Mouse (Mus musculus) C2C12 (cell line): ENCODE measurements around the gene Zbtb9. TPM values are rescaled to one million over a fixed set of nuclear protein-coding genes. Genes with fewer than 3 reads are reported as not detected.
A peak's percentile ranks its signal among the peaks of the same experiment; 100 is the strongest.
"Not testable (repeated sequence)": the region's sequence is repeated elsewhere in the genome, so short reads cannot be mapped to it uniquely, and the experiment has no call there.

Experiments
- H3K27me3 ChIP-seq: one replicate; pipeline ENCODE4 v1.6.1; 2011; ENCODE audit not compliant: control insufficient read depth, insufficient read depth, insufficient read length
- H3K36me3 ChIP-seq: one replicate; pipeline ENCODE4 v1.6.1; 2011; ENCODE audit not compliant: control insufficient read depth, insufficient read depth
- H3K4me3 ChIP-seq: one replicate; pipeline ENCODE4 v1.5.1; 2011; ENCODE audit warnings: mild to moderate bottlenecking, control low read depth; ENCODE audit not compliant: poor library complexity, insufficient read depth, severe bottlenecking
- H3K79me2 ChIP-seq: one replicate; pipeline ENCODE4 v1.6.1; 2011; ENCODE audit not compliant: control insufficient read depth, insufficient read depth
- H3K79me3 ChIP-seq: one replicate; pipeline ENCODE4 v1.6.1; 2011; ENCODE audit warnings: low read depth, control low read depth
- H3ac ChIP-seq: one replicate; pipeline ENCODE3; 2011; ENCODE audit warnings: low read depth; ENCODE audit not compliant: control insufficient read depth, insufficient read length
- CEBPB ChIP-seq: IDR thresholded peaks from one replicate; pipeline ENCODE4 v1.6.1; 2011; ENCODE audit warnings: low read depth, mild to moderate bottlenecking, control low read depth, moderate library complexity
- CTCF ChIP-seq: IDR thresholded peaks from one replicate; pipeline ENCODE4 v1.5.1; 2011; ENCODE audit not compliant: control insufficient read depth, insufficient read depth, insufficient read length
- FOSL1 ChIP-seq: IDR thresholded peaks from one replicate; pipeline ENCODE4 v1.8.0; 2011; ENCODE audit warnings: mild to moderate bottlenecking, low read length; ENCODE audit not compliant: poor library complexity, insufficient read depth, severe bottlenecking
- MAX ChIP-seq: IDR thresholded peaks from one replicate; pipeline ENCODE4 v1.6.1; 2011; ENCODE audit warnings: mild to moderate bottlenecking, control low read depth
- MYOD1 ChIP-seq: IDR thresholded peaks from one replicate; pipeline ENCODE4 v1.6.1; 2011; ENCODE audit warnings: low read depth; ENCODE audit not compliant: control insufficient read depth, insufficient read length
- MYOG ChIP-seq: IDR thresholded peaks from one replicate; pipeline ENCODE4 v1.6.1; 2011; ENCODE audit not compliant: control insufficient read depth, insufficient read length; ENCODE audit errors: extremely low read depth
- USF1 ChIP-seq: IDR thresholded peaks from one replicate; pipeline ENCODE4 v1.6.1; 2011; ENCODE audit warnings: low read depth, mild to moderate bottlenecking, control low read depth, moderate library complexity
- long read RNA-seq, 2 experiments: library from polyadenylated mRNA; unstranded; transcript quantifications; one replicate each; pipeline ENCODE4 v2.0.0; 2019 to 2020
- polyA plus RNA-seq: library from polyadenylated mRNA; unstranded; fragments of >200 nt; fragmentation: generic; extraction: Trizol; gene quantifications from one replicate; pipeline ENCODE4 v1.2.1, GENCODE M21; 2012; ENCODE audit warnings: missing spikeins

The Zbtb9 gene
- 6.8 TPM for polyA plus RNA-seq
- long read RNA-seq, experiment 1, partial matches to known transcripts, result 0 of 4 reads
- long read RNA-seq, experiment 1, other reads (novel, unspliced or antisense), result 0 of 4 reads
- long read RNA-seq, experiment 2, transcript Zbtb9-201 (2 exons, 2,796 nt), result major isoform, 40 of 44 reads
- long read RNA-seq, experiment 2, partial matches to known transcripts, result 4 of 44 reads
- long read RNA-seq, experiment 2, other reads (novel, unspliced or antisense), result 0 of 44 reads

DNA sequence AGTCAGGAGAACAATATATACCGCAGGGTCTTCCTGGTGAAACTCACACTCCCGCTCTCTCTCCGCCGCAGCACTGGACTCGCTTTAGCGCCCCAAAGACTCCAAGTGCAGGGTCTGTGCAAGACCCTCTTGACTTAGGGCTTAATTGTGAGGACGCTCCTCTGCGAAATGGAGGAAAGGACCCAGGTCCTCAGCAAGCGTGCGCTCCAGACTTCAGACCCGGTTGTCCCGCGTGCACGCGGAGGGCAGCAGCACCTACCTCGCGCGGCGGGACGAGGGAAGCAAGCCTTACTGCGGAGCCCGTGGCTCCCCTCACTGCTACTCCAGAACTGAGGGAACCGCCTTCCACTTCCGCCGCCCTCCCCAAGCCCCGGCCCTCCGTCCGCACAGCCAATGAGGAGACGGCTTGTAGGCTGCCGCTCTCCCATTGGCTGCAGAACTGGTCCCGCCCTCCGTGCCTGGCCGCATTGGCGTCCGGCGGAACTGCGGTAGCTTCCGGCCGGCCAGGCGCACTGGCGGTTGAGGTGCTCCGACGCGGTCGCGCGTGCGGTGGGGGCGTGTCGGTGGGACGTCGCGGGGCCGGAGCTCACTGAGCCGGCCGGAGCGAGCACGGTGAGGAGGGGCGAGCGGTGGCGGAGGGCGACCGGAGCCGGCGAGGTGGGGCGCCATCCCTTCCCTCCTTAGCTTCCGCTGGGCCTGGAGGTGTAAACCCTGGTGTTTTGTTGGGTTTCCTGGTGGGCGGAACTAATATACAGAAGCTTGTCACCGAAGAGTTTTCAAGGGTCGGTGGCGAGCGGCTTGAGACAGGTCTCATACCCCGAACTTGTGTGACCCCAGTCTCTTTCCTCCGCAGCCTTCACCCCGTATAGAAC, at the start of gene Zbtb9:
Gene Zbtb9 (plus strand): TSS at position 465 of the 872 bp plus-strand sequence.
- Histone ChIP-seq H3K27me3 (no peaks in the 10 kb centered on the region), H3K79me3 (peaks cover 28% of the 10 kb centered on the region), H3ac (peak within 1 kb of the TSS; percentile 91), H3K79me2 (peaks cover 37% of the 10 kb centered on the region), H3K36me3 (peaks cover 25% of the 10 kb centered on the region), H3K4me3 (peak within 1 kb of the TSS; percentile 74)
- TF ChIP-seq MAX, result no peak
- no peak for TF ChIP-seq MYOG
- no peak for TF ChIP-seq MYOD1
- no peak for TF ChIP-seq CEBPB
- TF ChIP-seq FOSL1, result no peak
- TF ChIP-seq USF1, result no peak
- TF ChIP-seq CTCF, result no peak

DNA sequence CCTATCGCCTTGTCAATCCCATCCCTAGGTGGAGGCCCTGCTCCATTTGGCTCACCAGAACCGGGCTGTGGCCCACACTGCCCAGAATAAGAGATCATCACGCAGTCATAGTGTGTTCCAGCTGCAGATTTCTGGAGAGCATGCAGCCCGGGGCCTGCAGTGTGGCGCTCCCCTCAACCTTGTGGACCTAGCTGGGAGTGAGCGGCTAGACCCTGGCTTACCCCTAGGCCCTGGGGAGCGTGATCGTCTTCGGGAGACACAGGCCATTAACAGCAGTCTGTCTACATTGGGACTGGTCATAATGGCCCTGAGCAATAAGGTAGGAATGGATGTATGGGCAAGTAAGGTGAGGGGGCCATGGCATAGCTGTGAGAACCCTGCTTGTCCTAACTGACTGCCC, 47.6 kb upstream of the Zbtb9 start:
- H3K79me3 ChIP-seq, H3K27me3 ChIP-seq, H3K4me3 ChIP-seq, H3ac ChIP-seq, H3K79me2 ChIP-seq: not testable (repeated sequence)
- H3K36me3 ChIP-seq, result peaks cover 69% of the 10 kb centered on the region

DNA sequence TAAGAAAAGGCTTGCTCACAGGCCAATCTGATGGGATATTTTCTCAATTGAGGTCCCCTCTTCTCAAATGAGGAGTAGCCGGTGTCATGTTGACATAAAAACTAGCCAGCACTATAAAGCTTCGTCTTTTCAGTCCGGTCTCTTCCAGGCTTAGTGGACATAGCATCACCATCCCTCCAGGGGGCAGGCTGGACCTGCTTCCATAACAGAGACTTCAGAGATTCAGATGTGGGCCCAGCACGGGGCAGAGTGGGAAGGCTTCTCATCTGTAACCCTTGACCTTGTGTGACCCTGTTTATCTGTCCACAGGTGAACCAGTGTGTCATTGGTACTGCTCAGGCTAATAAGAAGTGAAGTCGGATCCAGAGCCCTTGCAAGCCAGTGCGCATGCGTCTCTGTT, 41.2 kb upstream of the Zbtb9 start:
- peak; percentile 8 for TF ChIP-seq CTCF
- not testable (repeated sequence) for H3ac ChIP-seq, H3K27me3 ChIP-seq, H3K79me3 ChIP-seq, H3K79me2 ChIP-seq, H3K4me3 ChIP-seq
- H3K36me3 ChIP-seq, result peaks cover 60% of the 10 kb centered on the region

DNA sequence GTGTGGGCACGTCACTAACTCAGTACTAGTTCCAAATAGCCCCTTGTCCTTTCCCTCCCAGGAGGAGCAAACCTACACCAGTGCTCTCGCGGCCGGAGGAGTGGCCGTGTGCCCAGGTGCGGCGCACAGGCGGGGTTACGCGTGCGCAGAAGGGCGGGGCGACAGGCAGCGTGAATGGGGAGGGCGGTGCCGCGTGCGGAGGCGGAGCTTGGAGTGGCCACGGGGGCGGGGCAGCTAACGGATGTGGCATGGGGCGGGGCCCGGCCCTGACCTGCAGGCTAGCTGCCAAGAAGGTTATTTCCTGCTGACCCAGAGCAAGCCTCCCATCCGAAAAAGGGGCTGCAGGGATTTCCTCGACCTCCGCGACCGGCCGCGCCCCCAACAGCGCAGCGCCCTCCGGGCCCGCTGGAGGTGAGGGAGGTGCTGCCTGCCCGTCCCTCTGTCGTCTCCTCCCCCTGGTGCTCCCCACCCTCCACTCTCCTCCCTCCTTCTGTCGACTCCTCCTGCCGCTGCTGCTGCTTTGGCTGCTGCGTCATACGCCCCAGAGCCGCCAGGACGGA, 40.0 kb upstream of the Zbtb9 start, which contains the start of gene Phf1:
Gene Phf1 (plus strand): TSS at position 214 of the 560 bp plus-strand sequence.
- H3K36me3 ChIP-seq, result peaks cover 54% of the 10 kb centered on the region

DNA sequence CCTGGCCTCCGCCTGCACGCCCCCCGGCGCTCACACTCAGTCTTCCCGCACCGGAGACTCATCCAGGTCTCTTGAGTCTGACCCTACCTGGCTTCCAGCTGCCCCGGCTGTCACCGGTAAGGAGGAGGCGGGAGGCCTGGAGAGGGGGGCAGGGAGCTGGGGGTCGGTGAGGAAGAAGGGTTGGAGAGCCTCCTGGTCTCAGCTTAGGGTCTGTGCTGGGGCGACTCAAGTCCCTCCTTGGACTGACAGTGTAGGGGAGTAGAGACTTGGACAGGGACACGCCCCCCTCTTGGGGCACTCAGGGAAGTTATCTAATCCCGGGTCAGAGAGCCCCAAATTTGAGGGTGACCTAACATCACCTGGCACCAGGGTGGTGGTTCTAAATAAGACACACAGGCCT, 39.5 kb upstream of the Zbtb9 start:
- TF ChIP-seq USF1 (no peak), MAX (no peak), MYOD1 (no peak), MYOG (no peak), FOSL1 (no peak), CEBPB (no peak), CTCF (no peak)
- Histone ChIP-seq H3K79me3 (peaks cover 14% of the 10 kb centered on the region), H3K4me3 (peak overlapping the region; percentile 40), H3ac (peak overlapping the region; percentile 28), H3K36me3 (peaks cover 52% of the 10 kb centered on the region), H3K79me2 (peaks cover 25% of the 10 kb centered on the region), H3K27me3 (no peaks in the 10 kb centered on the region)

More for the DNA sequence above, 40.0 kb upstream of the Zbtb9 start, which contains the start of gene Phf1:
- Histone ChIP-seq H3K79me3 (peaks cover 13% of the 10 kb centered on the region), H3ac (peak within 1 kb of the TSS; percentile 28), H3K27me3 (no peaks in the 10 kb centered on the region), H3K4me3 (peak within 1 kb of the TSS; percentile 40), H3K79me2 (peaks cover 20% of the 10 kb centered on the region)
- TF ChIP-seq MYOG (no peak), USF1 (no peak), CEBPB (no peak), CTCF (no peak), MYOD1 (no peak), MAX (no peak), FOSL1 (no peak)
